Mouse (Mus musculus): ENCODE results near the gene Ccnd2.

DNA sequence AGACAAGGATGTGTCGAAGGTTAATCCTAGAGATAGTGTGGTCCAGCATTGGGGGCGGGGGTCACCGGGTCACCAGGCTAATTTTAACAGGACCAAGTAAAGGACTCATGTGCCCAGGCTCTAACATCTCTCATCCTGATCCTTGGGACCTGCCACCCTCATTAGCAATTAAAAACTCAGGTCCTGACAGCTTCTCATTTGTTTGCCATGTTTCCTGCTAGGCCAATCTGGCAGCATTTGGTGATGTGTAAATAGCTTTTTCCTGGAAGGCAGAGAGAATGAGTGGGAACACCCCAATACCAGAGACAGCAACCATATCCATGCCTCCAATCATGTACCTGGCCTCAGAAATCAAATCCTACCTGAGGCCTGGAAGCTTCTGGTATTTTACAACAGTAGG, 20.0 kb downstream of the Ccnd2 start:
- TF ChIP-seq CTCF (IDR thresholded peaks at IDR 0.05; ENCODE audit: extremely low read depth, insufficient read length, insufficient replicate concordance, low read depth, low read length) (no peak), POLR2A (IDR thresholded peaks at IDR 0.05; ENCODE audit: low read depth, low read length) (no peak)

Measured in small intestine, adult 2 months (tissue).